Mouse (Mus musculus): Measurements from ENCODE around the gene Tnpo1.

Gene Tnpo1

DNA sequence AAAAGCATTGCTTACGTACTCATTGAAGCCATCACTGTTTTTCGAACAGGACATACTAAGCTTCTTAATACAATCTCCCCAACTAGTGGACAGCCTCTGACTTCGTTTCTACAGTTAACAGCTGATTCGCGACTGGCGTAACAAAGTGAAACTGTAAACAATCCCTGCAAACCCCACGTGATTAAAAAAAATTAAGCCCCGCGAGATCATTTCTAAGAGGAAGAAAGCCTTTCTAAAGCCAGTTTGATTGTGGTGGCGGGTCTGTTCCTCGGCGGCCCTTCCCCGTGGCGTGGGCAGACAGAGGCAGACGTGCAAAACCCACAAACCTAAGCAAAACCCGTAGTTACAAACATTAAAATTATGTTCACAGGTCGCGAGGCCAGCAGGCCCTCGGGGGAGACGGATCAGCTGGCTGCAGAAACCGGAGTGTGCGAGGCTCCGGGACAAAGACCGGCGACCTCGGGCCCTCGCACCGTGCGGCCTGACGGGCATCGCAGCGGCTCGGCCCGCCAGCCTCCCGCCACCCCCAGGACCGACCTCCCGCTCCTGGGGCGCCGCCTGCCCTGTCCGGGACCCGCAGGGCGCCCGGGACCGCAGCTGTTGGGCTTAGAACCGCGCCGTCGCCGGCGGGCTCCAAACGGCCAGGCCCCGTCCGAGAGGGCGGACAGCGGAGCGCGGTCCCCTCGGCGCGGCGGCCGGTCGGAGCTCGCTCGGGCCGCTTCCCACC is 535 bp downstream of the Tnpo1 start:
- peak; percentile 49 for DNase-seq (ENCODE audit: low read depth, low spot score)

DNA sequence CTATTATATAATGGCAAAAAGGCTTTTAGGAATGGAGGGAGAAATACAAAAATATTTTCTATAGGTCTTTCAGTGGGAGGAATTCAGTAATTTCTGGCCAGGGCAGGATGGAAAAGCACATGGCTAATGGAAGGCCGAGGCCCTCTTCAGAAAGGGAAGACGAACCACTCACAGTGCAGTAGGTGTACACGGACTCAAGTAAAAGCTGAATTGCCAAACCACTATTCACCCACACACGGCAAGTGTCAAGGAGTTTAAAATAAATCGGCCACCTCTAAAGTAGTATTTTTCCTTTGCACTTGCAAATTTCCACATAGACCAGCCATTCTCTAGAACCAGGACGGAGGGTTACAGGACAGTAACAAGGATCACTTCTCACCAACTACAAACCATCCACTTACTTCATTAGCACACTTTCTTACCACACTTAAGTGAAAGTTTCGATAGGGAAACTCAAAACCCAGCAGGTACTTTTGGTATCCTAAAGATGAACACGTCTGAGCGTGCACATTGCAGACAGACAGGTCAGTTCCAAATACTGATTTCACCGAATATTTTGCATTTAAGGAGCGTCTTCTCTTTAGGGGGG is 1.2 kb downstream of the Tnpo1 start:
- no peak for DNase-seq (ENCODE audit: low read depth, low spot score)

DNA sequence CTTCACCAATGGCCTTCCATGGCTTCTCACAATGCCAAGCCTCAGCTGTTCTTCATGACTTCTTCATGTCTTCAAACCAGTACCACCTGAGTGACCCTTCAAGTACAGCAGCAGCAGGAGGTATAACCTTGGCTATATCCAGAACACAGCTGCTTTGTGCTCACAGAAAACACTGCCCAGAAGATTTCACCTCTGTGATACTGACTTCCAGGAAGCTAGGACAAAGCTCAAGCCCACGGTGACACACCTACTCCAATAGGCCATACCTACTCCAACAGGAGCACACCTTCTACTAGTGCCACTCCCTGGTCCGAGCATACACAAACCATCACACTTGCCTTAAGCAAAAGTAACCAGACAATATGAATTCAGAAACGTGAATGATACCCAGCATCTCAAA is 3.4 kb downstream of the Tnpo1 start:
- peak; percentile 49 for DNase-seq (ENCODE audit: low read depth, low spot score)

DNA sequence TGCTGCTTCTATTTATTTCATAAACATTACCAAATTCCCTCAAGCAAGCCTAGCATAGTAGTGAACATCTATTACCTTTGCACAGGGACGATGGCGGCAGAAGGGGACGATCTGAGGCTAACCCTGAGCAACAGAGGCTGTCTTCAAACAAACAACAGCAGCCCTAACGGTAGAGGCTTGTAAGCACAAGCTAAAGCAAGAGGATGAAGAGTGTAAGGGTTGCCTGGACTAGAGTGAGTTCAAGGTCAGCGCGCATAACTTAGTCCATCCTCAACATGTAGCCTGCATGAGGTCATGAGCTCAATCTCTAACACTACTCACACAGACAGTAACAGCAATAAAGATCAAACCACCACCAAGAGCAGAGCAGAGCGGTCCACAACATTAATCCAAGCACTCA is 4.9 kb downstream of the Tnpo1 start:
- DNase-seq (ENCODE audit: low read depth, low spot score) = peak; percentile 61

DNA sequence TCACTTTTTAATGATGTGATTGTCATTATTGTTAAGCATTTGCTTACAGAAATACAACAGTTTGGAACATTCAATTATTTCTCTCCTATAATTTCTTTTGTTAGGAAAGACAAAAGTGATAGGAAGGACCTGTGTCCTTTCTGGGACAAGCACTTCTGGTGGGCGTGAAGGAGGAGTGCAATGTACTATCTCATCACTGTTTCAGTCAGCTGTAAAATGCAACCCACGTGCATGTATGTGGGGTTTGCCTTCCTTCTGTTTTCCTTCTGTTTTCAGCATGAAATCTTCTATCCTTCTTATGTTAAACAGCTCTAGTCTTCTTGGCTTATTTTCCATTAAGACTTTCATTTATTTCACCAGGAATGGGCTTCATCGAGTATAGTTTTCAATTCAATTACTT is 5.9 kb downstream of the Tnpo1 start:
- no peak for DNase-seq (ENCODE audit: low read depth, low spot score)

DNA sequence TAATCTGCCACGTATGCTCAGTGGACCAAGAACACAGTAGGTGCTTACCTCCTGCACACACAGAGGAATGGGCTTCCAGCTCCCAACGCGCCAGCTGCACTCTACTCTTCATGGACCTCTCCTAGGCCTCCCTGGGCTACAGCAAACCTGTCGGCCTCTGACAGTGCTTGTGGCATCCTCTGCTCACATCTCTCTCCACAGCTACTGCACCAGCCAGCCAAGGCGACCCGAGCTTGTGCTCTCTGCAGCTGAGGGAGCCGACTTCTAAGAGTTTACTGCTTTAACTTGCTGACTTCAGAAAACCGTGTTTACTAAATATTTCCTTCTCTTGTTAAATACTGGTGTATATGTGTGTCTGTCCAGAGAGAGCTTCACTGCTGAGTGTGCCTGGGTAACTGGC is 6.5 kb downstream of the Tnpo1 start:
- no peak for DNase-seq (ENCODE audit: low read depth, low spot score)

DNA sequence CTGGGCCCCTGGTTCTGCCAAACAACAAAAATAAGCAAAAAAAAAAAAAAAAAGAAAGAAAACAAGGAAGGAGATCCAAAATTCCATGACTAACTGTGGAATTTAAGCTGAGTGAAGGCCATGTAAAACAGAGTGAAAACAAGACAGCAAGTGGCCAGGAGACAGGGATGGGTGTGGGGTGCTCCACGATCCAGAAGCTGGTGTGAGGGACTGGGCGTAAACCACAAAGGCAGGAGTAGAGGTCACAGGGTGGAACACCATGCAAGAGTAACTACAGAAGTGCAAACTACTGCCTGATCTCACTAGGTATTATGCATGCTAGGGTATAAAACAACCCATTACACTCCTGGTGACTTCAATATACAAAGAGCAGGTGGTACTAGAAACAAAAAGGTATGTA is 8.3 kb downstream of the Tnpo1 start:
- peak; percentile 83 for DNase-seq (ENCODE audit: low read depth, low spot score)

DNA sequence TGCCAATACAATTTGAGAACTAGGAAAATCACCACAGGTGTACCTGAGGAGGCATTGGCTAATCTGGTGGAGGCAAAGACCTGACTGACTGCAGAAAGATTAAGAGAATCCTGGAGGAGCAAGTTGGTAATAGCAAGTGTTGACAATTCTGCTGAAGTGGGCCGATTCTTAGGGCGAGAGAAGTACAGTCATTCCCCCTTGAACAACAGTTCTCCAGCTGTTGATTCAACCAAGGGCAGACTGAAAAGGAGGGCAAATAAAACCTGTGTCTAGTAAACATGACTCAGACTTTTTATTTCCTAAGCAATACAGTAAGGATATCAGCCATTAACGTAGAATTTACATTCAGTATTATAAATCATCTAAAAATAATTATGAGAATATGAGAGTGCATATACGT is 10.6 kb downstream of the Tnpo1 start:
- no peak for DNase-seq (ENCODE audit: low read depth, low spot score)

DNA sequence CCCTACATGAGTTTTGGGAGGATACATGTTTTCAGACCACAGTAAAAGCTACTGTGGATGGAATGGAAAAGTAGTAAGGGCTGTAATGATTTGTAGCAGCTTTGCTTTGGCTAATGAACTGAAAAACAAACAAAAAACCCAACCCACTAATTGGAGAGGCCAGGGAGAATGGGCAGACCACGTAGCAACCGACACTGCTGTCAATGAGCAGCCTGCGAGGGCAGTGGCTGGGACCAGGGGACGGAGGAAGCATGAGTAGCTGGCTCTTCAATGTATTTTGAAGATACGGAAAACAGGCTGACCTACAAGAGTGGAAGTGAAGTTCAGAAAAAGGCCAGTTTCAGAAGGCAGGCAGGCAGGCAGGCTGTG is 11.4 kb downstream of the Tnpo1 start:
- no peak for DNase-seq (ENCODE audit: low read depth, low spot score)

DNA sequence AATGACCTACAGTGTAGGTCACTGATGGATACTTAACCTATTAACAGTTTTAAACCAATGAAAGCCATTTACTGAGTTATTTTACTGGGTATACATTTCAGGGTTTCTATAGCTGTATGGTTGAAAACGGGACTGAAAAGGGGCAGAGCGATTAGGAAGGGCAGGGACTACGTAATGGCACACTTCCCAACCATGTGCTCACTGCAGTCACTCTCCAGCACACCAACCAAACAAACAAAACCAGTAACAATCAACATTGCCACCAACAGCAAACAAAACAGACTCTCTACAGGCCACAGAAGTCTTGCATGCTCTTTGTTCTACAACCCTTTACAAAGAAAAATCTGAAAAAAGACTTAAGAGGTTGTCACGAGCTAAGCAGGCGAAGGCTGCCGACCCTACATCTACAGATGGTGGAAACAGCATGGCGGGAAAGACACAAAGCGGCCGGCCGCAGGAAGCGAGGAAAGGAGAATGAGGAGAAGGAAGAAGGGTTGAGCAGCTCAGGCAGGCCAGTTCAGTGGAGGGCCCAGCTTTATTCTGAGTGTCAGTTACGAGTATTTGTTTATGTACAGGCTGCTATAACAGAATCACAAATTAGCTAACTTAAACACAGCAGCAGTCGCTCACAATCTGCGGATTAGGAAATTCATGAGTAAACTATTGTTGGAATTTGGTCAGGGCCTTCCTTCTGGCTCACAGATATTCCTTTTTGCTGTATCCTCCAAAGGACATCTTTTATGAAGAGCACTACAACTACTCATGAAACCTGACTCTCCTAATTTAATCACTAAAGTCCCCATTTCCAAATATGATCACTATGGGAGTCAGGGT is 12.0 kb downstream of the Tnpo1 start:
- DNase-seq (ENCODE audit: low read depth, low spot score) = no peak

DNA sequence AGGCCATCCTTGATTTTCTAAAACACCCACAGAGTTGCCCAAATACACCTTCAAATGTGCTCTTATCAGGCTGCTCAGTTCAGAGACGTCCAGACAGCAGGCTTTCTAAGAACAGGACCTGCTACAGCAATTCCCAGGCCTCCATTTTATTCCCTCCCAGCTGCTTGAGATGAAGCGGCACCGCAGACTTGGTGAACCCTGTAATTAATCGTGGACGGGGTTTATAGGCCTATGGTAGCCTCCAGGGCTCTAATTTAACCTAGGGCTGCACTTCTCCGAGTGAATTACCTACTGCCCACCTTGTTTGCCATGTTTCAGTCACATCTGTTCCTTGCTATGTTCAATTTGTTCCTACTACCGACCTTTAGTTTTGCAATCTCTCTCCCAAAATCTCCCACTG is 13.0 kb downstream of the Tnpo1 start:
- no peak for DNase-seq (ENCODE audit: low read depth, low spot score)

DNA sequence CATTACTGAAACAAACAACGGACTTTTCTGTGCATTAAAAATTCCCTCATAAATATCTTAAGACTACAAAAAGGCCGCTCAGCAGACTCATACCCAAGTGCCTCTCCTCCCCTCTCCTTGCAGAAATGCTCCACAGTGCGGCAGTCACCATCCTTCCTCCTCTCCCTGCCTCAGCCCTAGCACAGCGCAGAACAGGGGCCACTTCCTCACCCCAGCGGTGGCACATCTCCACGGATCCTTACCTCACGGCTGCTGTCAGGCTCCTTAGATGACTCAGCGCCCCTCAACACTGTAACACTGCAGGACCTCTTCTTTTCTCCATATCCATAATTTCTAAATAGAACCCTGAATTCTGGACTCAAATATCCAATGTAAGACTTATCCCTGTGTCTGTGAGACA is 13.6 kb downstream of the Tnpo1 start:
- no peak for DNase-seq (ENCODE audit: low read depth, low spot score)

DNA sequence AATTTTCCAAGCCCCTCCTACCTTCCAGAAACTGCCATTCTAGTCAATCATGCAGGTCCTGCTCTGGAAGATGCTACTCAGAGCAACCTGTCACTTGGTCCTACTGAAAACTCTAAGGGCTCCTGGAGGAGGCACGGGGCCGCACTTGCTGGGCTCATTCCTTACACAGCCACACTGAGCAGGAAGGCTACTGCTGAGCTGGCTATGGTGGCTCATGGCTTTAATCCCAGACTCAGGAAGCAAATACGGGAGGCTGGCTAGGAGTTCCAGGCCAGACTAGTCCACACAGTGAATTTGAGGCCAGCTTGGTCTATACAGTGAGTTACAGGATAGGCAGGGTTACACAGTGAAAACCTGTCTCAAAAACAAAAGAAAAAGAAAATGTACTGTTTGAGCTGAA is 15.4 kb downstream of the Tnpo1 start:
- no peak for DNase-seq (ENCODE audit: low read depth, low spot score)

DNA sequence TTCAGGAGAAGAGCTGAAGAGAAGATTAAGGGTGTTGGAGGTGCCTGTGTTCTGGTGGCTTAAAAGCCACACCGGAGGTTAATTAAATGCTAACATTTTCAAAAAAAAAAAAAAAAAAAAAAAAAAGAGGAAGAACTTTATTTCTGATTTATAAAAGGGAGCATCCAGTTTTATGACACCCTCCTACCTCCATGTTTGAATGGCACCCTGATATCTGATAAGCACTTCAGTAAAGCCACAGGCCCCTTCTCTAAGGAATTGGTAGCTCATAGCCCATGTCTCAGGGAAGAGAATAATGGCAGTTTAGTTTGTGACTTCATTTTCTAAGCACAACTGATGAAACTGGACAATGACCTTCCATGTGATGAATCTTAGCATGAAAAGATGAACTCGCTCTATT is 21.6 kb downstream of the Tnpo1 start:
- no peak for DNase-seq (ENCODE audit: low read depth, low spot score)

DNA sequence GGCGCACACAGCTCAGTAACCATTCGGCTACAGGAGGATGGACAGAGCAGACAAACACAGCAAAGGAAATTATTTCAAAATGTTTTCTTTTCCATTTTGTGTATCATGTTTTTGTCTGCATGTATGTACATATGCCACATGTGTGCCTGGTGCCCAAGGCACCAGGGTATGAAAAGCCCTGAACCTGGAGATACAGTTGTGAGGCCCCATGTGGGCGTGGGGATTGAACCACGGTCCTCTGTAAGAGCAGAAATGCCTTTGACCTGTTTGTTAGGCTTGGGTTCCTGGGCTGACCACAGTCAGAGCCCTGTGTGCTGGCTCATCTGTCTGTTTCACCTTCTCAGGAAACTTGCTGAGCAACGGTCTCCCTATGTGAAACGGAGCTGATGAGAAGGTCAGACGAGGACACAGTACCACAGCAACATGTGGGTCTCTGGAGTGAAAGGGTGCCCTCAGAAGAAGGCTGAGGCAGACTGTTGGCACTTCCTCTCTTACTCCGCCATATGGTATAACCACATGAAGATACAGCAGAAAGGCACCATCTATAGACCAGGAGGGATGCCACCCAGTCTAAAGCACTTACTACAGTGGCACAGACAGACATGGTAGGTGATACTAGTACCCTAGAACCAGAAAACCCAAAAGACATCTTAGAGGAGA is 23.7 kb downstream of the Tnpo1 start:
- no peak for DNase-seq (ENCODE audit: low read depth, low spot score)

DNA sequence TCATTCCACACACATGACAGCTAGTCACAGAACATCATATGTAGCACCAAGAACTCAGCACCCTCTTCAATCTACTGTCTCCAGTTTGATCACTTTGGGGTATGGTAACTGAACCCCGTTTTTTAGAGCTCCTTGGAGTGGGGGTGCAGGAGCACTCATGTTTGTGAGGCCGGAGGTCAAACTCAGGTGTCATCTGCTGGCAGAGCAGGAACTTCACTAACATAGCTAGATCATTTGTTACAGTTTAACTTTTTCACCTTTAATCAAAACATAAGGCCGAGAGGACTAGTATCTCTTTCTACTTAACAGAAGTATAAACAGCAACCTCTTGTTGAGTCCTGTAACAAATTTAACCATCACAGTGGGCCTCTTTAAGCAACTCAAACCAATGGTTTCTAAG is 26.6 kb downstream of the Tnpo1 start:
- no peak for DNase-seq (ENCODE audit: low read depth, low spot score)

DNA sequence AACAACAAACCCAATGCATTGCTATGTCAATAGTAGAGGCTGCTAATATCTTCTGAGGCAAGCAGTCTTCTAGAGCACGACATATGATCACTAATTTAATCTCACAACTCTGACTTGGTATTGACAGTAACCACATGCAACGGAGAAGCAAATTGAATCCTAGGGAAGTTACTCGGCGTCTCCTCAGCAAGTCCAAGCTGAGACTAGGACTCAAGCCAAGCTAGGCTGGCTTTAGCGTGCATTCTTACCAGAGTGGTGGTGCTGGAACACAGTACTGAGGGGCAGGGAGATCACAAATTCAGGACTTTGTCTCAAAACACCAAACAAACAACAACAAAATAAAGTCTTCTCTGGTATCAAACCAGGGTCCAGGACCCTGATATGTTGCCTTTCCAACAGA is 28.6 kb downstream of the Tnpo1 start:
- DNase-seq (ENCODE audit: low read depth, low spot score) = no peak

DNA sequence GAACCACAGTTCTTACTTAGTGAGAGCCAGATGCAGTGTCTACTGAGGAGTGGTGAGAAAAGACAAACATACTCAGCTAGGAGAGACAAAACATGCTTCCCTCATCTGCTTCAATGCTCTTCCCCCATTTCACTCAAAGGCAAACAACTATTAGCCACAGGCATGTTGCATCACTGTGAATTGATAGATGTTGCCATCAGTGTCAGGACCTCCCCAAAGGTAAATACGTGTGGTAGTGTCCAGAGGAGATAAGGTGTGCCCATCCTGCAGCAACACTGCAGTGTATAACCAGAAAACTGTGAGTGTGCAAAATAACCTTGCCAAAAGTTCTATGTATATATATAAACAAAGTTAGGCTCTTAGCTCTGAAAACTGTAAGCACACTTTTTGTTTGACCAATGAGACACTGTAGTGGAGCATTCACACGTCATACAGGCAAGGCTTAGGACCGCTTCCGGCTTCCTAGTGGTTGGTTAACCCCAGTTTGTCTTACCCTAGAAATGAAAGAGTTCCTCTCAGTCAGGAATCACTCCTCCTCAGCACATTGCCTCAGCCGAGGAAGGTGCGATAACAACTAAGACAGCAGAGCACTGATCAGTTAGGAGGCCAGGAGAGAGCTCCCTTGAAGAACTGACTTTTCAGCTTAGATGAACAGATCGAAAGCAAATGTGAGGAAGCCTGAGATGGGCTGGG is 29.6 kb downstream of the Tnpo1 start:
- DNase-seq (ENCODE audit: low read depth, low spot score) = no peak

DNA sequence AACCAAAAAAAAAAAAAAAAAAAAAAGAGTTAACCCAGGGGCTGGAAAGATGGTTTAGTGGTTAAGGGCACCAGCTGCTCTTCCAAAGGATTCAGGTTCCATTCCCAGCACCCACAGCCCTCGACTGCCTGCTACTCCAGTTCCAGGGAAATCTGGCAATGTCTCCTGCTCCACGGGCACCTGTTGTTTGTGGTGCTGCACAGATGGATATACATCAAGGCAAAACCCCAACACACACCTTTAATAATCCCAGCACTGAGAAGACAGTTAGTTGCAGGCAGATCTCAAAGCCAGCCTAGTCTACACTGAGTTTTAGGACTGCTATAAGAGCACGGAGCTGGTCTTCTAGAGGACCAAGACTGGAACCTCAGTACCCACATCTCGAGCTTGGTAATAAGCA is 30.2 kb downstream of the Tnpo1 start:
- DNase-seq (ENCODE audit: low read depth, low spot score) = no peak

DNA sequence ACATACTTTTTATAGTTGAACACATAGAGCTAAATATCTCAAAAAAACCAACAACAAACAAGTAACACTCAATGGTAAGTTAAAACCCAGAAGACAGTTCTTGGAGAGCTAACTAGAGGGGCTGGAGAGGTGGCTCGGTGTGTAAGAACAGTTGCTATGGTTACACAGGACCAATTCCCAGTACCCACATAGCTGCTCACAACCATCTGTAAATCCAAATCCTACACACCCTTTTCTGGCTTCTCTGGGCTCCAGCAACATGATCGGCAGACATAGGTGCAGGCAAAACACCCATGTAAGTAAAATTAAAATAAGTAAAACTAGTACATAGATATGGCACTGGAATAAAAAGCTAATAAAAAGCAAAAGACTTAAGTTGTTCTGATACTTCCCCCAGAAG is 31.3 kb downstream of the Tnpo1 start:
- no peak for DNase-seq (ENCODE audit: low read depth, low spot score)

DNA sequence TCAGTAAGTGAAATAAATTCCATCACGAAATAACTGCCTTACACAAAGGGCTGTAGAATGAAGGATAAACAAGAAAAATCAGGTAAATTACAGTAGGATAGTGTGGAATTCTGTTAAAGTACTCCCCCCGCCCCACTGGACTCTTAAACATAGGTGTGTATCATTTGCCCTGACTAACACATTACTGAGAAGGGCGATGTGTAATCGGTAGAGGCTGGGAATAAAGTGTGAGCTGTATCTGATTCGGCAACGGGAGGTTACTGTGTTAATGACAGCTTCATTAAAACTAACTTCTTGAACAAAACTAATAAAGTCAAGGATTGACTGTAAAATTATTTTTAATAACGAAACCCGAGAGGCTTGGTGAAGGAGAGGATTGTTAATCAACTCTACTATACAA is 34.7 kb downstream of the Tnpo1 start:
- no peak for DNase-seq (ENCODE audit: low read depth, low spot score)

DNA sequence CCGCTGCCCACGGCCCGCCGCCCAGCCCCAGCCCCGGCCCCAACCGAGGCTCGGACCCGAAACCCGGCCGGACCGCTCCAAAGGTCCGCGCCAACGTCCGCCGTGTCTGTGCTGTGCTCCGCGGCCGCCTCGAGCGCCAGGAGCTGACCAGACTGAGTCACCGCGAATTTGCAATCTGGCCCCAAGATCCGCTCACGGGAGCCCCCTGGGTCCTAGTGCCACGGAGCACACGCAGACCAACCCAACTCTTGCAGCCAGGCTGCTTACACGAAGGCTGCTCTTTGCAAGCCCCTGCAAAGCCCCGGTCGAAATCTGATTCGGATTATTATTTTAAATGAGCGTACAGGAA is 35.3 kb downstream of the Tnpo1 start:
- DNase-seq (ENCODE audit: low read depth, low spot score) = peak; percentile 88
